ENCODE assay signal across 9 mouse cellular contexts in genomic region chr2:114853715-114854530, GRCm38 (mm10).
DNase-seq lines count a peak whose midpoint lies in the region; TF ChIP-seq lines count a peak whose summit lies in the region.
"Had no signal": no experiment of that assay in that cellular context is flagged by ENCODE, and none has a peak within 500 bp of the region (broad histone marks: within the 10 kb centered on the region; RNA-seq: fewer than 3 reads in every experiment).

No protein-coding gene starts in this region.

- no peak overlapping the region for H3K9ac ChIP-seq in ES-Bruce4 (ENCODE audit: low read depth, poor library complexity, severe bottlenecking)
- H3K9ac ChIP-seq: heart, embryonic 15.5 days had no signal

- no peak for TF ChIP-seq EP300 in ES-Bruce4 (IDR thresholded peaks at IDR 0.05; ENCODE audit: insufficient read depth, low read depth, low read length)

- TF ChIP-seq POLR2A in ES-Bruce4 (IDR thresholded peaks at IDR 0.05; ENCODE audit: insufficient read depth, low read length) = no peak
- no peak for TF ChIP-seq POLR2A in brain, embryonic 14.5 days (IDR thresholded peaks at IDR 0.05; ENCODE audit: borderline replicate concordance, extremely low read depth, insufficient read depth, insufficient read length, poor library complexity, severe bottlenecking)
- no peak for TF ChIP-seq POLR2A in embryonic fibroblast, embryonic 13.5 days (IDR thresholded peaks at IDR 0.05; ENCODE audit: low read depth, low read length)
- TF ChIP-seq POLR2A in lung, adult 2 months (IDR thresholded peaks at IDR 0.05; ENCODE audit: borderline replicate concordance, extremely low read depth, low read depth, low read length) = no peak

- peak; percentile 60 for TF ChIP-seq CTCF in ES-Bruce4 (IDR thresholded peaks at IDR 0.05; ENCODE audit: low read depth, low read length)
- TF ChIP-seq CTCF in brain, embryonic 14.5 days (IDR thresholded peaks at IDR 0.05; ENCODE audit: borderline replicate concordance, extremely low read depth, insufficient read depth, insufficient read length) = peak; percentile 91
- peak; percentile 57; the same call in 1 of the 2 replicates for TF ChIP-seq CTCF in embryonic fibroblast, embryonic 13.5 days (IDR thresholded peaks at IDR 0.05; ENCODE audit: borderline replicate concordance, insufficient read depth, low read length)
- peak; percentile 79 for TF ChIP-seq CTCF in lung, adult 2 months (IDR thresholded peaks at IDR 0.05; ENCODE audit: insufficient read depth, low read length)

- H3K9me3 ChIP-seq in ES-Bruce4 (replicated peaks; ENCODE audit: control insufficient read depth, insufficient read depth, low read length, poor library complexity, severe bottlenecking) = no peaks in the 10 kb centered on the region
- H3K9me3 ChIP-seq: heart, embryonic 15.5 days had no signal

- H3K4me1 ChIP-seq in ES-Bruce4 (ENCODE audit: control insufficient read depth, insufficient read depth, low read length) = no peaks in the 10 kb centered on the region
- H3K4me1 ChIP-seq in embryonic fibroblast, embryonic 13.5 days (ENCODE audit: control insufficient read depth, insufficient read depth, low read length) = peaks cover 4% of the 10 kb centered on the region
- no peaks in the 10 kb centered on the region for H3K4me1 ChIP-seq in lung, adult 2 months (ENCODE audit: control insufficient read depth, insufficient read depth, low read length)

- H3K27ac ChIP-seq in ES-Bruce4 (ENCODE audit: insufficient read depth, low read length) = no peak overlapping the region
- no peak overlapping the region for H3K27ac ChIP-seq in embryonic fibroblast, embryonic 13.5 days (ENCODE audit: insufficient read depth, low read length)
- H3K27ac ChIP-seq: heart, embryonic 15.5 days had no signal

- no peaks in the 10 kb centered on the region for H3K27me3 ChIP-seq in ES-Bruce4 (ENCODE audit: control insufficient read depth, insufficient read depth, low read length, poor library complexity, severe bottlenecking)
- H3K27me3 ChIP-seq: heart, embryonic 15.5 days had no signal

- no peaks in the 10 kb centered on the region for H3K36me3 ChIP-seq in ES-Bruce4 (ENCODE audit: control insufficient read depth, insufficient read depth, low read length, poor library complexity, severe bottlenecking)
- H3K36me3 ChIP-seq: heart, embryonic 15.5 days had no signal

- no peak overlapping the region for H3K4me3 ChIP-seq in ES-Bruce4 (ENCODE audit: low read depth, low read length)
- no peak overlapping the region for H3K4me3 ChIP-seq in embryonic fibroblast, embryonic 13.5 days (ENCODE audit: insufficient read depth, low read length)
- no peak overlapping the region for H3K4me3 ChIP-seq in lung, adult 2 months (replicated peaks; ENCODE audit: extremely low read depth, low read depth, low read length)
- H3K4me3 ChIP-seq: heart, embryonic 15.5 days had no signal

- intact Hi-C loops in heart, postnatal 14 days (cut with DNase I) = loop anchor here (5.0 to 10.0 kb wide), 4 partner anchors 232 to 1248 kb away; no protein-coding TSS in a partner anchor

- WGBS in lung, adult 2 months = 44% methylated on average over 13 of the region's 13 CpGs

- DNase-seq in brain, embryonic 14.5 days (ENCODE audit: low read depth) = peak; percentile 96
- peak; percentile 61 to 82 for DNase-seq in heart, postnatal 14 days
- peak; percentile 87 for DNase-seq in kidney, postnatal 4 days
- DNase-seq in lung, adult 2 months = peak; percentile 52
- peak; percentile 47 for DNase-seq in ovary, postnatal 36 days (ENCODE audit: low spot score)
- peak; percentile 41 to 80 for DNase-seq in urinary bladder, postnatal 4 days (ENCODE audit: low spot score in 2 of 2)
